Comparison of ENCODE assay signal across 11 mouse cellular contexts in genomic region chr1:161379685-161380424, GRCm38 (mm10). TPM values are rescaled to one million over a fixed set of nuclear protein-coding genes. Genes with fewer than 3 reads are reported as not detected.
DNase-seq lines count a peak whose midpoint lies in the region; ATAC-seq lines count a peak whose summit lies in the region.
"Had no signal": no experiment of that assay in that cellular context is flagged by ENCODE, and none has a peak within 500 bp of the region (broad histone marks: within the 10 kb centered on the region; RNA-seq: fewer than 3 reads in every experiment).

No protein-coding gene starts in this region.

- 17% methylated on average over 11 of the region's 11 CpGs for WGBS in embryonic facial prominence, embryonic 12.5 days
- WGBS in midbrain, embryonic 12.5 days, result 27% methylated on average over 11 of the region's 11 CpGs

- no peak overlapping the region for H3K4me3 ChIP-seq in embryonic facial prominence, embryonic 12.5 days
- H3K4me3 ChIP-seq in midbrain, embryonic 12.5 days, result no peak overlapping the region
- H3K4me3 ChIP-seq: heart, adult 2 months; lung, embryonic 15.5 days had no signal

- DNase-seq in kidney, adult 18-20 months, result peak; percentile 9
- no peak for DNase-seq in kidney, postnatal 4 days
- DNase-seq in heart, postnatal 4 days, result peak; percentile 43
- no peak for DNase-seq in spleen, postnatal 14 days (ENCODE audit: low spot score in 2 of 2)
- DNase-seq: adrenal gland, postnatal 25 days; right cerebral cortex, adult 18-20 months had no signal

- H3K36me3 ChIP-seq in embryonic facial prominence, embryonic 12.5 days, result no peaks in the 10 kb centered on the region
- no peaks in the 10 kb centered on the region for H3K36me3 ChIP-seq in midbrain, embryonic 12.5 days
- H3K36me3 ChIP-seq: lung, embryonic 15.5 days had no signal

- H3K4me2 ChIP-seq in embryonic facial prominence, embryonic 12.5 days (replicated peaks), result peak overlapping the region; percentile 22
- H3K4me2 ChIP-seq in midbrain, embryonic 12.5 days (replicated peaks), result no peak overlapping the region
- H3K4me2 ChIP-seq: lung, embryonic 15.5 days had no signal

- no peak overlapping the region for H3K9ac ChIP-seq in embryonic facial prominence, embryonic 12.5 days
- H3K9ac ChIP-seq in midbrain, embryonic 12.5 days (replicated peaks), result no peak overlapping the region
- H3K9ac ChIP-seq: lung, embryonic 15.5 days had no signal

- peaks cover 6% of the 10 kb centered on the region for H3K4me1 ChIP-seq in embryonic facial prominence, embryonic 12.5 days
- peaks cover 11% of the 10 kb centered on the region; the same call in 1 of the 2 replicates for H3K4me1 ChIP-seq in midbrain, embryonic 12.5 days

- peak overlapping the region; percentile 46; the same call in 1 of the 2 replicates for H3K27ac ChIP-seq in embryonic facial prominence, embryonic 12.5 days
- H3K27ac ChIP-seq in midbrain, embryonic 12.5 days (replicated peaks), result no peak overlapping the region
- H3K27ac ChIP-seq: heart, adult 2 months; lung, embryonic 15.5 days had no signal

- ATAC-seq in embryonic facial prominence, embryonic 12.5 days (ENCODE audit: insufficient number of reproducible peaks, insufficient read depth, low FRiP score, low TSS enrichment), result no peak
- ATAC-seq in midbrain, embryonic 12.5 days (ENCODE audit: low FRiP score, low read depth), result peak; percentile 44; the same call in 1 of the 2 replicates
- ATAC-seq in inflammation-experienced regulatory T-cells, adult 6 months, result no peak

- H3K9me3 ChIP-seq in embryonic facial prominence, embryonic 12.5 days, result no peaks in the 10 kb centered on the region
- no peaks in the 10 kb centered on the region for H3K9me3 ChIP-seq in midbrain, embryonic 12.5 days
- H3K9me3 ChIP-seq: lung, embryonic 15.5 days had no signal

- H3K27me3 ChIP-seq in embryonic facial prominence, embryonic 12.5 days, result no peaks in the 10 kb centered on the region
- H3K27me3 ChIP-seq in midbrain, embryonic 12.5 days, result no peaks in the 10 kb centered on the region
- H3K27me3 ChIP-seq: lung, embryonic 15.5 days had no signal

RNA-seq across cellular contexts. Expression of gene Tnfsf4, which starts 15.4 kb away (rescaled TPM):
- not detected in 2 replicates for polyA plus RNA-seq in embryonic facial prominence, embryonic 12.5 days (2016; fragmentation: Nextera tagmentation; extraction: Ambion mirVana)
- total RNA-seq in heart, postnatal 4 days (2021), result under 1 TPM in 1 of 2 experiments, not detected in 1; 0.14 TPM
- 0.13 TPM in 1 of 2 replicates, not detected in the other for polyA plus RNA-seq in midbrain, embryonic 12.5 days (2016; fragmentation: Nextera tagmentation; extraction: Ambion mirVana)
- polyA plus RNA-seq in inflammation-experienced regulatory T-cells, adult 6 months (2017; shearing (Covaris generic)), result 1 to 10 TPM in 2 of 3 experiments, under 1 TPM in 1; 0.85 to 7.8 (median 1.0) TPM
- total RNA-seq: adrenal gland, postnatal 25 days; heart, adult 2 months had no signal
- polyA plus RNA-seq: heart, adult 2 months; lung, embryonic 15.5 days had no signal

Comparison
In these comparisons a context has a peak if more than half of its experiments do, and no peak if none do; other contexts are left out.
1. DNase-seq: peak in kidney, adult 18-20 months (single experiment) and heart, postnatal 4 days (single experiment); none in kidney, postnatal 4 days (0 of 2) and spleen, postnatal 14 days (0 of 2).